Mouse (Mus musculus) midbrain, embryonic 10.5 days (tissue): ENCODE data around the gene Sbk1. TPM values are rescaled to one million over a fixed set of nuclear protein-coding genes. Genes with fewer than 3 reads are reported as not detected.
"Not testable (repeated sequence)": the region's sequence is repeated elsewhere in the genome, so short reads cannot be mapped to it uniquely, and the experiment has no call there.

ENCODE experiments used
- DNase-seq: peaks from one replicate; pipeline ENCODE4 v3.0.0-alpha.2; 2017; ENCODE audit warnings: low spot score
- H3K27ac ChIP-seq: fragments of 300-500 bp; sonication (generic); replicated peaks from 2 replicates; pipeline ENCODE4 v1.5.1; 2016; ENCODE audit warnings: mild to moderate bottlenecking
- H3K27me3 ChIP-seq: fragments of 300-500 bp; sonication (generic); 2 replicates; pipeline ENCODE4 v1.6.1; 2016; ENCODE audit warnings: low read depth, mild to moderate bottlenecking; ENCODE audit not compliant: poor library complexity, severe bottlenecking
- H3K36me3 ChIP-seq: fragments of 300-500 bp; sonication (generic); 2 replicates; pipeline ENCODE4 v1.6.1; 2016; ENCODE audit warnings: mild to moderate bottlenecking, moderate library complexity
- H3K4me1 ChIP-seq: fragments of 300-500 bp; sonication (generic); 2 replicates; pipeline ENCODE4 v1.6.1; 2016
- H3K4me3 ChIP-seq: fragments of 300-500 bp; sonication (generic); 2 replicates; pipeline ENCODE4 v1.5.1; 2016; ENCODE audit warnings: mild to moderate bottlenecking, moderate library complexity
- H3K9me3 ChIP-seq: fragments of 300-500 bp; sonication (generic); replicated peaks from 2 replicates; pipeline ENCODE4 v1.6.1; 2016; ENCODE audit warnings: mild to moderate bottlenecking
- WGBS: fragments of 180-500 bp; shearing (Covaris S2); methylation state at CpG from one replicate; pipeline ENCODE4 v1.1.7; 2016; 5-methylcytosine and 5-hydroxymethylcytosine counted together
- polyA plus RNA-seq: library from polyadenylated mRNA; unstranded; fragments of >200 nt; fragmentation: Nextera tagmentation; extraction: Ambion mirVana; gene quantifications from 2 replicates; pipeline ENCODE4 v1.2.1, GENCODE M21; 2016

Sbk1 gene
- polyA plus RNA-seq, 1 experiment from 2014 or later = 91.5 TPM

GRCm38 (mm10) chr7:126297579-126298460 lies 25.4 kb downstream of the Sbk1 start:
- Histone ChIP-seq H3K27me3 (no peaks in the 10 kb centered on the region), H3K36me3 (peaks cover 23% of the 10 kb centered on the region), H3K4me1 (peaks cover 6% of the 10 kb centered on the region; the same call in 1 of the 2 replicates), H3K4me3 (no peak overlapping the region), H3K9me3 (no peaks in the 10 kb centered on the region), H3K27ac (no peak overlapping the region)
- 77% methylated on average over 8 of the region's 8 CpGs for WGBS
- DNase-seq = no peak

GRCm38 (mm10) chr7:126298856-126299255 lies 26.4 kb downstream of the Sbk1 start:
- 75% methylated on average over 4 of the region's 4 CpGs for WGBS
- Histone ChIP-seq H3K4me3 (no peak overlapping the region), H3K9me3 (no peaks in the 10 kb centered on the region), H3K27me3 (no peaks in the 10 kb centered on the region), H3K4me1 (no peaks in the 10 kb centered on the region), H3K27ac (no peak overlapping the region), H3K36me3 (peaks cover 13% of the 10 kb centered on the region)
- DNase-seq = no peak

GRCm38 (mm10) chr7:126301831-126302230 lies 29.4 kb downstream of the Sbk1 start:
- not testable (repeated sequence) for H3K27me3 ChIP-seq, H3K9me3 ChIP-seq, H3K4me1 ChIP-seq, H3K4me3 ChIP-seq, H3K27ac ChIP-seq, DNase-seq, H3K36me3 ChIP-seq
- 85% methylated on average over 5 of the region's 5 CpGs for WGBS

GRCm38 (mm10) chr7:126311822-126312221 lies 39.4 kb downstream of the Sbk1 start:
- Histone ChIP-seq H3K4me3 (no peak overlapping the region), H3K4me1 (no peaks in the 10 kb centered on the region), H3K36me3 (no peaks in the 10 kb centered on the region), H3K27ac (no peak overlapping the region), H3K9me3 (no peaks in the 10 kb centered on the region; the same call in 1 of the 2 replicates), H3K27me3 (no peaks in the 10 kb centered on the region)
- WGBS = 86% methylated on average over 4 of the region's 4 CpGs
- no peak for DNase-seq

- Histone ChIP-seq H3K4me3 (no peak overlapping the region), H3K4me1 (no peaks in the 10 kb centered on the region), H3K27me3 (no peaks in the 10 kb centered on the region), H3K9me3 (no peaks in the 10 kb centered on the region; the same call in 1 of the 2 replicates), H3K36me3 (no peaks in the 10 kb centered on the region), H3K27ac (no peak overlapping the region)
- 63% methylated on average over 5 of the region's 5 CpGs for WGBS
- no peak for DNase-seq
Observed at GRCm38 (mm10) chr7:126313309-126313708, 40.9 kb downstream of the Sbk1 start.

GRCm38 (mm10) chr7:126314273-126314672 lies 41.9 kb downstream of the Sbk1 start:
- H3K9me3 ChIP-seq = no peaks in the 10 kb centered on the region; the same call in 1 of the 2 replicates

GRCm38 (mm10) chr7:126323729-126324128 lies 51.3 kb downstream of the Sbk1 start:
- Histone ChIP-seq H3K27me3 (peaks cover 9% of the 10 kb centered on the region; the same call in 1 of the 2 replicates), H3K4me1 (0 out of 2 replicates have a peak, but pooled peaks cover 6% of the 10 kb centered on the region), H3K9me3 (no peaks in the 10 kb centered on the region), H3K27ac (no peak overlapping the region), H3K36me3 (no peaks in the 10 kb centered on the region), H3K4me3 (no peak overlapping the region)
- 9% methylated on average over 11 of the region's 11 CpGs for WGBS
- DNase-seq = peak; percentile 78

More at GRCm38 (mm10) chr7:126314273-126314672, 41.9 kb downstream of the Sbk1 start:
- DNase-seq = no peak
- H3K36me3 ChIP-seq = no peaks in the 10 kb centered on the region
- no peak overlapping the region for H3K27ac ChIP-seq
- no peaks in the 10 kb centered on the region for H3K27me3 ChIP-seq
- H3K4me1 ChIP-seq = no peaks in the 10 kb centered on the region
- no peak overlapping the region for H3K4me3 ChIP-seq
- 84% methylated on average over 8 of the region's 8 CpGs for WGBS

GRCm38 (mm10) chr7:126324791-126325190 lies 52.4 kb downstream of the Sbk1 start:
- Histone ChIP-seq H3K9me3 (no peaks in the 10 kb centered on the region), H3K27me3 (peaks cover 9% of the 10 kb centered on the region; the same call in 1 of the 2 replicates), H3K4me1 (0 out of 2 replicates have a peak, but pooled peaks cover 6% of the 10 kb centered on the region), H3K36me3 (no peaks in the 10 kb centered on the region), H3K4me3 (no peak overlapping the region), H3K27ac (no peak overlapping the region)
- no peak for DNase-seq
- 54% methylated on average over 3 of the region's 3 CpGs for WGBS

- DNase-seq, H3K9me3 ChIP-seq, H3K36me3 ChIP-seq, H3K4me1 ChIP-seq, H3K27me3 ChIP-seq, H3K27ac ChIP-seq, H3K4me3 ChIP-seq: not testable (repeated sequence)
- WGBS = 29% methylated on average over 9 of the region's 9 CpGs
Observed at GRCm38 (mm10) chr7:126325576-126326273, 53.3 kb downstream of the Sbk1 start.

GRCm38 (mm10) chr7:126328848-126329247 lies 56.4 kb downstream of the Sbk1 start:
- H3K4me1 ChIP-seq, H3K36me3 ChIP-seq, H3K9me3 ChIP-seq, H3K4me3 ChIP-seq, DNase-seq, H3K27me3 ChIP-seq, H3K27ac ChIP-seq: not testable (repeated sequence)
- WGBS = 94% methylated on average over 5 of the region's 6 CpGs

- DNase-seq = no peak
- no peak overlapping the region for H3K27ac ChIP-seq
- H3K9me3 ChIP-seq = no peaks in the 10 kb centered on the region
- H3K4me1 ChIP-seq = 0 out of 2 replicates have a peak, but pooled peaks cover 2% of the 10 kb centered on the region
- WGBS = 88% methylated on average over 9 of the region's 9 CpGs
- H3K27me3 ChIP-seq = no peaks in the 10 kb centered on the region
- no peaks in the 10 kb centered on the region for H3K36me3 ChIP-seq
- H3K4me3 ChIP-seq = no peak overlapping the region
Observed at GRCm38 (mm10) chr7:126329907-126330645, 57.7 kb downstream of the Sbk1 start.

- Histone ChIP-seq H3K4me1 (0 out of 2 replicates have a peak, but pooled peaks cover under 1% of the 10 kb centered on the region), H3K27ac (no peak overlapping the region), H3K27me3 (no peaks in the 10 kb centered on the region), H3K36me3 (no peaks in the 10 kb centered on the region), H3K9me3 (no peaks in the 10 kb centered on the region), H3K4me3 (no peak overlapping the region)
- DNase-seq = no peak
- 52% methylated on average over 2 of the region's 2 CpGs for WGBS
Observed at GRCm38 (mm10) chr7:126330693-126331092, 58.3 kb downstream of the Sbk1 start.
